Mouse (Mus musculus) spleen, postnatal 36 days (tissue): ENCODE results near the gene Spock1.

Experiments used
- DNase-seq, 2 experiments: peaks; one replicate each; pipeline ENCODE4 v3.0.0; 2022; ENCODE audit warnings: low spot score in 2 of 2, mixed read lengths in 1 of 2

Spock1 gene

DNA sequence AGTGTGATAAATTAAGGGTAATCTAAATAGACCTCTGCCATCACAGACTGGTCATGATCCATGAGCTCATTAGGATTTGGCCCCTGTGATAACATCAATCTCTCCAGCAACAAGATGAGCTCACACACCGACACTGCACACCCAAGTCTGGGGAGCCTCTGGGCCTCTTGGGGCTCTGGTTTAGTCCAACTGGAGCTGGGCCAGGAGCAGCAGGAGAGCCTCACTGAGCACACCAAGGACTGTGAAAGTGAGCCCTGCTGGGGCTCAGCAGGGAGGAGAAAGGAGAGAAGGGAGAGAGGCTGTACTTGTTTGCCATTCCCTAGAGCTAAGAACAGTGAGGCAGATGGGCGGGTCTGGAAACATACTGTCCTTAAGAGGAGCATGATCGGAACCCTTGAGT lies 248.3 kb downstream of the Spock1 start:
- DNase-seq: no peak

DNA sequence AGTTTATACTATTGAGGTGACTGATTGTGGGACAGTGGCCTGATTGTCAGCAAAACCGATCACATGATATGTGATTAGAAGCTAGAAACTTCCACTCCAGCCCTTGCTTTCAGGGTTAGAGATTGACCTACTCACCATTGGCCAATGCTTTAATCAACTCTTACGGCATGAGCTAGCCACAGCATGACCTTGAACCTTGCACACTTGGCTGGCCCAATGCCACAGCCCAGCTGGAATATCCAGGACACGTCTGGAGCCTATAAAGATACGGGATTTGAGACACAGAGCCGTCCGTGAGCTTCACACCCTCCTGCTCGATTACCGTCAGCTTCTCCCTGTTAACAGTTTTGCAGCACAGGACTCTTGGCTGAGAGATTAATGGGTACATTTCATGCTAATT lies 251.5 kb downstream of the Spock1 start:
- DNase-seq: no peak

DNA sequence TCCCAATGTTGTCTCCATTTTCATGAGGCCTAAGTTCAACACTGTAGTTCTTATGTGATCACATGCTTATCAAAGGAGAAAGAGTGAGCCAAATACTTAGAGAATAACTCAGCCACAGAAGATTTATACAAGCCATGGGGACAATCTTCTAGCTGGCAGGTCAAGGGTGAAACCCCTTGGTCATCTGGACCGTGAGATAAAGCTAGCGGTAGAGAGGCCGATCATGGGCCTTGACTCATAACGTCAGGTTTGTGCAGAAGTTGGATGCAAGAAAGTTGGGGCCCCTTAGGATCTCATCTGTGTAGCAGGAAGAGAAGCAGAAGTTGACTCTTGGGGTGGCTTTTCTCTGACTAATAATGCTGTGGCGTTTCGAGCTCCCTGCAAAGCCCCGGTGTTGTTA lies 253.8 kb downstream of the Spock1 start:
- DNase-seq: no peak

DNA sequence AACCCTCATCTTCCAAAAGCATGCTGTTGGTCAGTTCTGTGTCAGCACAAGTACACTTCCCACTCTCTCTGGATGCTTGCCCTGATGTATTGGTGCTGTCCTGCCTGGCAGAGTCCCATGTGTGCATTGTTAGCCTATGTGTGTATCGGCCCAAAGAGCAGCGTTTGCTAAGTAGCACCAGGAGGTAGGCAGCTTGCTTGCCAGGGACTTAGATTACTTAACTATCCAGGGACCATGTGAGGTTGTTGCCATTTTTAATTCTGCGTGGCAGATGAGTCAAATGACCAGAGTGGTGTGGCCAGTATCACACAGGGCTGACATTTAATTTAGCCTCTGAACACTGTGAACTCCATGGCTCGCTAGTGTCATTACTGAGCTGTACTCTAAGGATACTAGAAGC lies 256.9 kb downstream of the Spock1 start:
- no peak for DNase-seq

DNA sequence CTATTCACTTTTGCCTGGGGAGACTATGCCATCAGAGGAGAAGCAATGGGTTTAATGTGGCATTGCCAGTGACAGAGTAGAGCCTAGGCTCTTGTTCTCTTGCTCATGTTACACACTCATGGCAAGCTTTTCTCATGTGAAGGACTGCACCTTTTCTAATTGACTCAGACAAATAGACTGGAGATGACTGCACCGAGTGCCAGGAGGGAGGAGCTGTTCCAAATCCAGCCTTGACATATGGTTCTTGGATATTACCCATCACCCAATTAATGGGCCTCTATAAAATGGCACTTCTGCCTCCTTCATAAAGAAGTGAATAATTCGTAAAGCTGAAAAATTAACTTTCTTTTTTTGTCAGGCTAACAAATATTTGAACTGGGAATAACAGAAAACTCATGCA lies 259.3 kb downstream of the Spock1 start:
- DNase-seq: no peak

DNA sequence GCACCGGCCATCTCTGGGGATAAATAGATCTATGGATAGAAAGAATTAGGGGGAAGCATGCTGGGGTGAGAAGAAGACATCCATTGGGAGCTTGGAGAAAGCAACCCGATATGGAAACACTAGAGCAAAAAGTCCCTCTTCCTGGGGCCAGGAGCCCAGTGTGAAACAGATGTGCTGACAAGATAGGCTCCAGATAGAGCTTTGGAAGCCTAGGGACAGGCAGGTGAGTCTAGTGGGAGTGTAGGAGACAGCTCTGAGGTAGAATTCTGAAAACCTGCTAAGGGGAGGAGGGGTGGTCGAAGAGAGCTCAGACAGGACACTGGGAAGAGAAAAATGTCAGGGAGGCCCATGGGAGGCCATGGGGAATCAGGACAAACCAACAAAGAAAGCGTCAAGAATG lies 260.7 kb downstream of the Spock1 start:
- DNase-seq: no peak

DNA sequence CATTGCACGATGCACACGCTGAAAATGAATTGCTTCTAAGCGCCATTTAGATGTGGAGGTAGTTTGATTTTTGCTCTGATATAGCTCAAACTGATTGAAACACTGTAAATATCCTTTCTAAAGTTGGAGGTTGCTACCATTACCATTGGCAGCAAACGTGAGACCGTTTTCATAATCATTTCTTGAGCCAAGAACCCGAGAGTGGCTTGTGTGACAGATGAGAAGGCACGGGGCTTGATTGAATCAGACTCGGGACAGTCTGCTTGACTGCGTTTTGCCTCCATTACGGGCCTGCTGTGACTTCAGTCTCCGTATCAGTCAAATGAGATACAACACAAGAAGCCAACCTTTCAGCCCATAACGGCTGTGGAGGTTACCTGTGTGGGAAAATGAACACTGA lies 265.1 kb downstream of the Spock1 start:
- no peak for DNase-seq

DNA sequence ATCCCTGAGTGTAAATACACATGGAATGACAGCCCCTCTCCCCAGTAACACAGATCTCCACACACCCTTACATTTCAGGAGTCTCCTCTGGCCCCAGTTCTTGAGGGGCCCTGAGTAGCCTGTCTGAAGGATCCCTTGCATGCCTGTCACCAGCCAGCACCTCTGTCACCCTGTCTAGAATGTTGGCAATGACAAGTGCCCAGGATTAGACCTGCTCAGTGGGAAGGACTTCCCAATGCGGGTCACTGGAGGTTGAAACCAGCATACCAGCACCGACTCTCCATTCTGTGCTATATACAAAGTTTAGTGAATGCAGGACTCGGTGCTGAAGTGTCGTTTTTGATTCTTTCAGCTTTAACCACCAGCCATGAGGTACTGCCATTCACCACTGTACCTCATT lies 266.5 kb downstream of the Spock1 start:
- DNase-seq: no peak

DNA sequence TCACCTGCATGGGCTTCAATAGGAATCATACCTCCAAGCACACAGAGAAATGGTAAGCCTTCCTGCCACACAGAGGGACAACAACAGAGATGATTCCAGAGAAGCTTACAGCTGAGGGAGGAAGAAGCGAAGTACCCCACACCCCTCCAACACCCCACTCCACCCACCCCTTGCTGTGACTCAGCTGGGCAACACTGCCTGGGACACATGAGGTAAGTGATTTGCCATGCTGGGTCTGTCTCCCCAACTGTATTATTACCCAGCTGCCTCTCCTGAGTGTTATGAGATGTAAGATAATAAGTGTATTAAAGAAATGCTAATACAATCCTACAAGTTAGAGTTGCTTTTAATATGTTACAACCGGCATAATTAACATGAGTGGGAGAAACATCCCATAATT lies 267.2 kb downstream of the Spock1 start:
- DNase-seq: no peak

DNA sequence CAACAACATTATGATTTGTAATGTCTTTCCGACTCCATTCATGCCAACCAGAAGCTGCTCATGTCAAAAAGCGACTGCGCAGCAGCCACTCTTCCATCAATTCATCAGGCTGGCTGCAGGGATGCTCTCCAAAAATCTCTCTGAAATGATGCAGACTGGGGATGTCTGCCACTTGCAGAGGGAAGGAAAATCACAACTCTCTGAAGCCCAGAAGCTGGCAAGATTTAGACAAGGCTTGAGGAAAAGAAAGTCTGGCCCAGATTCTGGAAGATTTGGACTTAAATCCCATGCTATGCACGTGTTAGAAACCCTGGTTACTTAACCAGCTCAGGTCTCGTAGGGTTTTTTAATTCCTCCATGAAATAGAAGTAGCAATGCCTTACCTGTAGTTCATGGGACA lies 269.3 kb downstream of the Spock1 start:
- DNase-seq: no peak

DNA sequence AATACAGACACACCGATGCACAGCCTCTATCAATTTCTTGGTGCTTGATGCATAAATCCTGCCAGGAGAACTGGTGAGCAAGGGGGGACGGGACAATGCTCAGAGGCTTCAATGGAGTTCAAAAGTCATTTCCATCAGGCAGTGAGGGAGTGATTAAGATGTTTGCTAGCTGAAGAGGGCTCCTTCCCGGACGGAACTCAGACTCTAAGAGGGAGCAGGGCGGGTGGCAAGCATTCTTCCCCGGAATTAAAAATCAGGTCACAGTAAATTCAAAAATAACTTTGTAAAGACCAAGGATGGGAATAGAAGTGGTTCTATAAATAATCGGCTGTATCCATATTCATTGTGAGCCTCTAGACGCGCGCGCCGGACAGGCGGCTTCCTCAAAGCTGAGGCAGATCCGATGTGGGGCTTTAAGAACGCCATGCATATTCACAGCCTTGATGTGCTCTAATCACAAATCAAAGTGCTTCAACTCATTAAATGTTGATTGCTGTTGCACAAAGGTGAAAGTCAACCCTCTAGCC lies 270.5 kb downstream of the Spock1 start:
- DNase-seq: no peak

DNA sequence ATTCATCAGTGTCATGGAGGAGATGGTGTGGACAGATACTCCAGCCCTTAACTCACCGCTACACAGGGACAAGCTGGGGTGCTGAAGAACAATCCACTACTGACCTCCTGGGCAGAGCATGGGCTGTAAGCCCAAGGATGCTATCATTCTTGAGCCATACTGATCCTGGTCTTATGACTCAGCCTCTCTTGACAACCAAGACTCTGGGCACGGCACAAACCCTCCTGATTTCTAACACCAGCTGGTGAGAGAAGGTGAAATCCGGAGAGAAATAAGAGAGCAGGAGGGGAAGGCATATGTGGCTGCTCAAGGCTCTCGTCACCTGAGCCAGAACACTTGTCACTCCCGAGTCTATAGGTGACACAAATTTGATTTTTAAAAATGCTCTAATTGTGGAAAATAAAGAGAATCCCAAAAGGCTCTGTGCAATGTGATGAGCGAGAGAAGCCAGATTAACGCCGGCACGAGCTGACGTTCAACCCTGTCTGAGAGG lies 271.0 kb downstream of the Spock1 start:
- DNase-seq: no peak

DNA sequence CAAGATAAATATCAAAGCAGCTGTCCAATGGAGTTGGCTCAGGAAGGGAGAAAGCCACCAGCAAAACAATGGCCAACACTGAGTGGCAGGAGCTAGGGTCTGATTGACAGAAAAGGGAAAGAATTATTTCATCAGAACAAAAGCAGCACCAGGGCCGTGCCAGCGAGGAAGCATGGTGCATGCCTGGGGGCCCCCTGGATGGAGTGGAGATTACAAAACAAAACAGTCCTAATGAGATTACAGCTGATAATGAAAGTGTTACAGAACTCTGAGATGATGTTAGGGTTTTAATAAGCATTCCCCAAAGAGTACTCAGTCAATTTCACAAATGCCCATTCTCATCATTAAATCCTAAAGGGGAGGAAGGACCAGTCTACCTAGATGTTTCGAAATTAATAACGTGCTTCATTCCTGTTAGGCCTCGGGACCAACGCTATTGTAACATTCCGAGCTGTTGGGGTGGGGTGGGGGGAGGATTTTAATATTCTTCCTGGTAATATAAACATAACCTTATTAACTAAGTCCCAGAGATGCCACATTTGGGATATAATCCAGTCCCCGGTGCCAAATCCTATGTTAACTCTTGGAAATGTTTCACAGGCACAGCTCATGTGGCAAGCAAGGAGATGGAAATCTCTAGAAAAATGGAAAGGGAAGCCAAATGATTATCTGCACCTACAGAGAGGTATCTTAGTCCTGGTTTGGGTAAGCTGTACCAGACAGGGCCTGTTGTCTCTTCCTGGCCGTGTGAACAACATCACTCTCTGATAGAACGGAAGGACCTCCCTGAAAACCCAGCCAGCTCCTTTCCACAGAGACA lies 271.7 kb downstream of the Spock1 start:
- no peak for DNase-seq

DNA sequence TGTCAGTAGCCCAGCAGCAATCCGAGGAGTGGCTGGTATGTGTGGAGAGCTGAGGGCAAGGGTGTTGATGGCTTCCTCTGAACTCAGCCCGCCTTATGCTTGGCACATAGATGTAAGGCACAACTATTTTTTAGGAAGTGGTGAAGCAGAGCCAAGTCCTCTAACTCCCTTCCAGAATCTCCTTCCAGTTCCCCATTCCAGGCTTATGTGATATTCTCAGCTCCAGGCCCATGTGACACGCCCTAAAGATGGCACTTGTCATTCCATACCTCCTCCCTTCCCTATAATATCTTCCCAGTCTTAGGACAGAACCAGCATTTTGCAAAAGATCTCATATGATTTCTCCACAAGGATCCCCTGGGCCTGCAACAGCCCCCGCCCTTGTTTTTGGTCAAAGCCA lies 277.6 kb downstream of the Spock1 start:
- DNase-seq: no peak

DNA sequence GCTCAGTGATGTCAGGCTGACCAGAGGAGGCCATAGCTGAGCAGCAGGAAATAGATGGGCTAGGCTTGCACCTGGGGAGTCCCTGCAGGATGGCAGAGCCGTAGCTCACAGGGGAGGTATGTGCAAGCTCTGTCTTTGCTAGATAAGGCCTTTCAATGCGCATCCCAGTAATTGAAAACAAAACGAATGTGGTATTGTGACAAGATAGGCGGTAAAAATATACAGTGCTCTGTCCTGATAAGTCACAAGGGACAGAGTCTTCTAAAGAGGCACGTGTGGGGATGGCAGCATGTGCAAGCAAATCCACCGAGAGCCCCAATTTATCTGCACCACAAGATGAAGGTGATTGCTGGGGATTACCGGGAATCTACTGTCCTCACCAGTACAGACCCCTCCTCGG lies 279.9 kb downstream of the Spock1 start:
- no peak for DNase-seq

DNA sequence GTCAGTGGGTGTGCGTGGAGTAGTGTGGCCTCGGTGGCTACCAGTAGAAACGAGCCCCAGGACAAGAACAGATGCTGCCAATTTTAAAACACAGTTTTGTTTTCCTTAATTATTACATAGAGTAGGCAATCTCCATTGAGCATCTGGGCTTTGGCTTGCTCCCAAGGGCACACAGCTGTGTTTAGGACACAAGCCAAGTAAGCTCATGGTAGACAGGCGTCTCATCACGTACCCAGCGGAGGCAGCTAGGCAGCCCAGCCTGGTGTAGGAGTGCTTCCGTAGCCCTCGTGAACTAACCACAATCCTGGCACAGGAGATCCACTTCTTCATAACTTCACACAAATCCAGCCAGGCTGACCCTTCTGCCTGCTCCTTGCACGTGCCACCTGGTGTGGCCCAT lies 281.7 kb downstream of the Spock1 start:
- DNase-seq: no peak

DNA sequence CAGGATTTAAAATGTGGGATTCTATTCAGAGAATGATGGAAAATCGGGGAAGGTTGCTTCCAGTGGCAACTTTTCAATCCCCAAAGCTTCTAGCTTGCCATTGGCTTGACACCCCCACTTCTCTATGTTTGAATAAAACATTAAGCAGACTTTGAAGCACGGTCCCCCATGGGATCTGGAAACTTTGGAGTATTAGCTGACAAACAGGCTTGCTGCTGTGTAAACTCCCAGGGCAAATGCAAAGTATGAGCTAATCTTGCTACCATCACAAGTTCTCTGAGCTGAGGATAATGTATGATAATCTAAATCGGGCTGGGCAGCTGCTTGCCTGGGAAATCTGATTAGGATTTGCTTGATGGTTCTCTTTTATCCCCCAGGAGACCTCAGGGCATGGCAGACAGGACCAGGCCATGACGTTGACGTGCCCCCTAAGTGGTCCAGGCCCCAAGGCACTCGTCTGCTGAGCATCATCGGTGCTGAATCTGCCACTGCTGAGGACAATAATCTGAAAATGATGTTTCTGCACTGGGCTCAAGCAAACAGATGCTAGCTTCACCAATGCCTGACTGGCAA lies 284.1 kb downstream of the Spock1 start:
- no peak for DNase-seq

DNA sequence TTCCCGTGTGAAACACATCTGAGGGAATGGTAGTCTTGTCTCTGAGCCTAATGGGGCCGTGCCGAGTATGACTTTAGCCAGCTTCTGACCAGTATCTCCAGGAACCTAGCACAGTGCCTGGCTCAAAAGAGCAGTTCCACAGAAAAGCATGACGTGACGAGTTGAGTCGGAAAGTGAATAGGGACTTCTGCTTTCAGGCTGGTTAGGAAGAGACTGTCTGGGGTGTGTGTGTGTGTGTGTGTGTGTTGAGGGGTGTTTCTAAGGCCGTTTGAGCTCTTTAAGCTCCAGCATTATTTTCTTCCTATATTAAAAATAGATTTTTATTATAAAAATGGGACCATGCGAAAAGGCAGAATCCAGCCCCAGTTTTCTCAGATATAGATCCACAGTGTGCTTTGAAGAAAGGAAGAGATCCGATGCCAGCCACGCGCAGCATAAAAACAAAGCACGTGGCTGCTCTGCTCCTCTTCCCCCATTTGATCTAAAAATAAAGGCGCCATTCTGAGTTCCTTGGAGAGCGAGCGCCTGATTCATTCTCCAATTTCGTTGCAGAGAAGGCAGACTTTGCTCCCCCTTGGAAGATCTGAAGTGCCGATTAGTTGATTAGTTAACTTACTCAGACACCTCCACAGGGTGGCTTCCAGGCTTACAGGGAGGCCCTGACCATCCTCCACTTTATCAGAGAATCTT lies 288.9 kb downstream of the Spock1 start:
- no peak for DNase-seq

DNA sequence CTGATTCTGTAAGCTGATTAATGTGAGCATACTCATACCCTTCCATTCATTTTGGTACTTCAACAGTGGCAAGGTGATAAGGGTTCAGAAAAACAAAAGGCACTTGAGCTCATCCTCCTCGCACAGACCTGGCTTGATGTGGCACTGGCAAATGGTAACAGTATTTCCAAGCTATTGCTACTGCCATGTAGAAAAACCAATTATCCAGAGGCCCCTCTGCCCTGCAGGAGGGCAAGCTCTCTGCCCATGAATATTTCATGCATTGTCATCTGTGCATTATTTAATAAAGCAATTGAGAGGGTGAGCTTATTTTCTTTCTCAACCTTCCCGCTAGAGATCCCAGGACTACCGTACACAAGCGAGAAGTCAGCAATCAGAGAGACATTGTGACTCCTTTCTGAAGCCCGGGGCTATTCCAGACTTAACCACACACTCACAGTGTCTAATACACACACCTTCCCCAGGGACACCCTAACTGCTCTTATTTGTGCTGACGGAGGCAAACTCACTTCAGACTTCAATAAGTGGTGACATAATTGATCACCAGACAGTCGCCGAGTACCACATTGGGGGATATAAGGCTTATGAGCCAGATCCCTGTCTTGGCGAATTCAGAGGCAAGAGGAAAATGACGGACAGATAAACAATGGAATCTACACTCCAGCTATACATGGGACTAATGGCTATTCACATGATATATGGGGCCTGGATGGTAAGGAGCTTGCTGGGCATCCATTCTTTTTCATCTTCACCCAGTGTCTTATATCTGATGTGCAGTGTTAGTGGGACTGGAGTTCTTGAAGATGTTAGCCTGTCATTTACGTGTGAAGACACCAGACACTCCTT lies 296.6 kb downstream of the Spock1 start:
- no peak for DNase-seq

DNA sequence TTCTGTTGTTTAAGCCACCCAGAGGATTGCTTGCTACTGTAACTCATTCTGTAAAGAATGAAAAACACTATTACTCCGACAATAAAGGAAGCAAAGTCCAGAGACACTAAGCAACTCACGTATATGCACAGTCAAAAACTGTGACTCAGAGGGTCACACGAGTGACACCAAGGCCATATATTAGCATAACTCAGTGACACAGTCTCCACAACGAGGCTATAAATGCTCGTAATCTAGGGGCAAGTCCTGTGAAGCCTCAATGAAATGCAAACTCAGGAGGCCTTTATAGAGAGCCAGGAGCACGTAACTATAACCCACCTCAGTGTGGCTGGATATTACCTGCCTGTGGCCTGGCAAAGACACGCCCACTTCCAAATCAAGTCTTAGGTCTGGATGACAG lies 298.2 kb downstream of the Spock1 start:
- no peak for DNase-seq

DNA sequence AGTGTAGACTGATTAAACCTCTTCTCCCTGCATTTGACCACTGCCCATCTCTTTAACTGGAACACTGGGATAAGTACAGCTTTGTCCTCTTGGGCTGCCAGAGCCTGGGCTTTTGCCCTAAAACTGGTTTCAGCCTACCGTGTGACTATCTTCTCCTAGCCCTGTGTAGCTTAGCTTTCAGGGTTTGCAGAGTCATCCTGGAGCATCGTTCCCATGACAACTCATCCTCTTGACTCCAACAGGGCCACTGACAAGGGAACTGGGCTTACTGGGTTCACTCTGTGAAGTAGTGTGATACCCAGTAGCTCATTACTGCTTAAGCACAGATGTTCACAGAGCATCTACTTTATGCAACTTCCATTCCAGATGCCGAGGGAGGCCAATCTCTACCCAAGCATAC lies 303.7 kb downstream of the Spock1 start:
- DNase-seq: no peak

DNA sequence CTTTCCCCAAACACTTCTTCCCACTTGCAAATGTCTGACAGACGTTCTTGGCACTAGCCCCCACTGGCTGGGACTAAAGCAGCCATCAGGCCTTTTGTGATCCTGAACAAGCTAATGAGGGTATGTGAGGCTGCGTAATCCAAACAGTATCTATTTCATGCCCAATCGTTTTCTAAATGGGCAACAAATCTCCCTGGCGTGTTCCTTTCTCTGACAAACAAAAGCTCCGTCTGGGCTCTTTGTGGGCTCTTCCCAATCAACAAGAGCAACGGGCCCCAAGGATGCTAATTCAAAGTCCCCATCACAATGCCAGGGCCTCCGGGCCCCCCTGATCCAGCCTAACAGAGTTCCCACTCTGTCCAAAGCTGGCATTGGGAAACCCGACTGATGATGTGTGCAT lies 304.9 kb downstream of the Spock1 start:
- no peak for DNase-seq
